Mouse (Mus musculus) bone marrow macrophage, adult 2 months (primary cell): ENCODE results near the gene Ralgps1.

ENCODE experiments used
- CTCF ChIP-seq: IDR thresholded peaks from 2 replicates; pipeline ENCODE4 v1.5.1; 2012; ENCODE audit warnings: low read depth, mild to moderate bottlenecking, low read length, moderate library complexity
- POLR2A ChIP-seq: IDR thresholded peaks from 2 replicates; pipeline ENCODE4 v1.6.1; 2012; ENCODE audit warnings: mild to moderate bottlenecking, low read depth, low read length, borderline replicate concordance

- no peak for TF ChIP-seq CTCF
- no peak for TF ChIP-seq POLR2A
Observed at GRCm38 (mm10) chr2:33267075-33267474, 104.2 kb downstream of the Ralgps1 start.
